Mouse (Mus musculus) CD4-positive helper T cell, adult 2 months (primary cell): ENCODE measurements at regions not wholly inside any gene's neighbourhood (a gene's known extent, or its start where the extent isn't known, plus 50 kb on each side); places are given as distances from the start of the nearest gene placed in this dataset.

ENCODE experiments used
- DNase-seq: peaks from one replicate; pipeline ENCODE4 v3.0.0-alpha.2; 2012; ENCODE audit warnings: low read depth, missing footprints, low spot score

DNA sequence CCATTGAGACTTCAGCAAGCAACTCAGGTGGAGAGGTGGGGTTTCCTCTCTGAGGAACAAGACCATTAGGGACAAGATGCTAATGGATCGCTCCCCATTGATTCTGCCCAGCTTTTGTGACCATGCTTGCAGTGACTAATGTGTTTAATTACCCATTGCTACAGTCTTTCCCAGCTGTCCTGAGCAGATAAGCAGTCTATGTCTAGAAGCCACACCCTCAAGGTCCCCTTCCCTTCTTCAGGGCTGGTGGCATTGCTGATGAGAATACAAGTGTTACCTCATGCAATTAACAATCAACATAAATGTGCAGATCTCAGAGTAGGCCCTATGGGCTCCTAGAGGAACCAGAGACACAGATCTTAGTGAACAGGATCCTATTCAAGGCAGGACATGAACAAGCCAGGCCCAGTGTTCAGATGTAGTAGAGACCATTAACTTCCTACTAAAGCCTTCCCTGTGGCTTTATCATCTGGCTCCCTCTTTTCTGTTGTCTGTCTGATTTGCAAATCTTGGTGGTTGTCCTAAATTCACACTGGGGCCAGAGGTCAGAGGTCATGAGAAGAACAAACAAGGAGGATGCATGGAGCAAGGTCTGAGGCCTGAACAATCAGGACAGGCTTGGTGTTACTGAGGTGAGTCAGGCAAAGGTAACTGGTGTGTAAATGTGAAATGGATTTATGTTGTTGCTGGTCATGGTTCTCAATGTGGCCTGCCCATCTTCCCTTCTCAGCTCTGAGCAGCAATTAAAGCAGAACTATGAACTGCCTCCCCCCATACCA, 56.8 kb downstream of the Odc1 start:
- DNase-seq = no peak

DNA sequence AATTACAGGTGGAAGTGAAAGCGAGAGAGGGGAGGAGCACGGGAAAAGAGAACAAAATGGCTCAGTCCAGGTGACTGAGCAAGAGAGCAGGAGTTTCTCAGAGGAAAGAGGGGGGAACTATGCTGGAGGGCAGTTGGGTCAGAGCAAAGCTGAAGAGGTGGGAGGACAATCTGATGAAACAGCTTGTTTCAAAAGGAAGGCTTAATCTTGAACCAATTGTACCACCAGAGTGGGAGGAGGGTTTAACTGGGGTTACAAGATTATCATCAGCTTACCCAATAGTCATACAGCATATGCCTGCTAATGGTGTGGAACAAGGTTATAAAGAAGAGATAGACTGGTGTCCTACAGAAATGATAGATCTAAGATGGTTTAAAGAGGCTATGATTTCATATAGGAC, 59.0 kb downstream of the Odc1 start:
- DNase-seq = no peak

DNA sequence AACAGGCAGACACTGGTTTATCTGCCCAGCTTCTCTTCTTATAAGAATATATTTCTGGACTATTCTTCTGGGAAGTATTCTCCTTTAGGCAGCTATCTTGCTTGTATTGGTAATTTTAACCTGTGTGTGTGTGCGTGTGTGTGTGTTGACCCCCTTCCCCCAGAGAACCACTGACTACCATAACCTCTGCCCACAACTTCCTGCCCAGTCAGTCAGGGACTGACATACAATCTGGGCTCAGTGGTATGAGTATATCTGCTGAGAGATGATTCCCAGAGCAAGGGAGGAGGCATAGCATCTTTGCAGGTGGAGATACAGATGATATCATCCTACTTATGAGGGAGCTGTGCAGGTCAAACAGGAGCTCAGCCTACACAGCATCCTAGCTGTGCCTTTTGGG, 65.8 kb downstream of the Odc1 start:
- DNase-seq = peak; percentile 6

DNA sequence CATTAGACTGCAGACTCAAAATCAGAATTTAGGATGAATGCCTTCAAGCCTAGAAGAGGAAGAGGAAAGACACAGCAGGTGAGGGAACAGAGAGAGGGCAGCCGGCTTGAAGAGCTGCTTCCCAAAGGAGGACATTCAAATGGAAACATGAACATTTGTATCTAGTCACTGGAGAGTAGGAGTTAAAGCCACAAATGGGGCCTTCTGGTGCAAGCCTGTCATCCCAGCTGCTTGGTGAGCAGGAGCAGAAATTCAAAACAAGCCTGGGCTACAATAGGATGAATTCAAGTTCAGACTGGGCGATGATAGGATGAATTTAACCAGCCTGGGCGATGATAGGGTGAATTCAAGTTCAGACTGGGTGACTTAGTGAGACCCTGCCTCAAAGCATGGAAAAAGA, 67.4 kb downstream of the Odc1 start:
- no peak for DNase-seq

DNA sequence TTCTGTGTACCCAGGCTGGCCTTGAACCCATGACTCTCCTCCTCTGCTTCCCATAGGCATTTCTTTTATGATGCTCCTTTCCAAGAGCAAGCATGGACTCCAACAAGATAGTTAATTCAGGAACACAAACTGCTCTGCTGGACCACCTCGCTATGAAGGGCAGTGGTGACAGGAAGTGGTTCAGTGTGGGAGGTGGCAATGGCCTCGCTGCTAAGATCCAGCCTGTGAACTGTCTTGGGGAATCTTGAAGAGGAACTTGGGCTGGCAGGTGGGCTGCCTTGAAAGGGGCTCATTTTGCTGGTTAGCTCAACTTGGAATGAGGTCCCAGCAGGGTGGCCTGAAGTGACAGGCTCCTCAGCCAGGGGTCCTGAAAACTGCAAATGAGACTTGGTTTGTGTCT, 72.4 kb upstream of the Hpcal1 start:
- DNase-seq = no peak

DNA sequence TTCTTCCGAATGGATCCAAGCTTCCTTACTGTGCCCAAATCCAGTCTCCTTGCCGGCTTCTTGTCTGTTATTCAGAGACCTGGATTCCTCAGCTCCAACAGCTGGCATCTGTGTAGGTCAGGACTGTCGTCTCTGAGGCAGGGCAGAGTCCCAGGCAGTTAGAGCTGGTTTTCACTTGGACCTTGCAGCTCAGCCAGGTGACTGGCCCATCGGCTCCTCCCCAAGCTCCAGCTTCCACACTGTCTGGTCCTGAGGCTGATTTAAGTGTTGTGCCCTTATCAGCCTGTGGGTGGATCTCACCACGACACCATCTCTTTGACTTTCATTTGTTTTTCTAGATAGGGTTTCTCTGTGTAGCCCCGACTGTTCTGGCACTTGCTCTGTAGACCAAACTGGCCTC, 70.4 kb upstream of the Hpcal1 start:
- DNase-seq = no peak

DNA sequence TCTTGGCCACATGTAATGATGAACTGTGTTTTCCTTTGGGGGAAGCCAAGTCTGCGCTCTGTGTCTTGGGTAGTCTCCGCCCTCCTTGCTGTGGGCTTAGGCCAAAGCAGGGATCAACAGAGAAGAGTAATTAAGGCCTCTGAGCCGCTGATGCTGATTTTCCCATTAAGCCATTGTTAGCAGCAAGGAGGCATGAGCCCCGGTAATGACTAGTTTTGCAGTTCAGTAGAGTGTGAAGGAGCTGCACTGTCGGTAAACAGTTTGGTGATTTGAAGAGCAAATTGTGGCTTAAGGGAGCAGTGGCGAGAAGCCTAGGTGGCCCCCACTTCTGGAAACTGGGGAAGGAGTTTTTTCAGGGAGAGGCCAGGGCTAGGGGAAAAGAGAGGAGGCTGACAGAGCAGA, 69.2 kb upstream of the Hpcal1 start:
- no peak for DNase-seq

DNA sequence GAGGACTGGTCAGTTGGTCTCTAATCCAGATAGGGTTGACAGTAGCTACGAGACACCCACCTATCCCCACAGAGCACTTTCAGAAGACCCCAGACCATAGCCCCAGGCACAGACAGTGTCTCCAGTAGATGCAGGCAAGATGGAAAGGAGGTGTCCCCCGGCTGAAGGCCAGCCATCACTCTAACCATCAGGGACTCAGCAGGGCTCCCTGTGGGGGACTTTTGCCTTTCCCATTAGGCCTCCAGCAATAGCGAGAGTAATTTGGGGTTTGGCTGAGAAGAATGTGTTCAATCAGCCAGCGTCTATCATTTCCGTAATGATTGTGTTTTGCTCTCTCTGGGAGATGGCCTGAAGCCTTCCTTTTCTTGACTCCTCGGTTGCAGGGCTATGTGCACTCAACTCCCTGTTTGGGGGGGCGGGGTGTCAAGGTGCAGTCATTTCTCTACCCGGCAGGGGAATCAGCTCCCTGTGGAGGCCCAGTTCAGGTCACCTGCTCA, 68.1 kb upstream of the Hpcal1 start:
- DNase-seq = no peak

DNA sequence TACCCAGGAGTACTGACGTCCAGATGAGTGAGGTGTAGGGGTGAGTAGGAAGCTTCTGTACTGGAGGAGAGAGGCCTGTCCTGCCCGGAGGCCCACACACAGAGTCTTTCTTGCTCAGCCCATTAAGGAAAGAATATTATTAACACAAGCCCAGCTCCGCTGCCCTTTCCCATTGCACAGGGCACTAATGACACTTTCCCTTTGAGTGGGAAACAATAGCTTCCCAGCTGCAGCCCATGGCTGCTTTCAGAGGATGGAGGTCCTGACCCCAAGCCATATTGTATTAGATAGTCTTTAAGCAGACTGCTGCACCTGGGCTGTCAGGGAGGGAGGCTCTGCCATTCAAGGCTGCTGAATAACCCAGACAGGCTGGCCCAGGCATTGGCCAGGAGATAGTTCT, 64.6 kb upstream of the Hpcal1 start:
- no peak for DNase-seq

DNA sequence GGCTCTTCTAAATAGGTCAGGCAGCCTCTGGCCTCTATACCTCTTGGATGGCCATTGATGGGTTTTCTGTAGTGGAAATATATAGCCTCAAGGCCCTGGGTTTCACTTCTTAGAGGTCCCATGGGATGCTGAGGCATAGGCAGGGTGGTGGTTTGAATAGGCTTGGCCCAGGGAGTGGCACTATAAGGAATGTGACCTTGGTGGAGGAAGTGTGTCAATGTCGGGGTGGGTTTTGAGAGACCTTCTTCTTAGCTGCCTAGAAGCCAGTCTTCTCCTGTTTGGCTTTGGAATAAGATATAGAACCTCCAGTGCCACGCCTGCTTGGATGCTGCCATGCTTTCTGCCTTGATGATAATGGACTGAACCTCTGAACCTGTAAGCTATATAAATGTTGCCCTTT, 59.5 kb upstream of the Hpcal1 start:
- DNase-seq = no peak

DNA sequence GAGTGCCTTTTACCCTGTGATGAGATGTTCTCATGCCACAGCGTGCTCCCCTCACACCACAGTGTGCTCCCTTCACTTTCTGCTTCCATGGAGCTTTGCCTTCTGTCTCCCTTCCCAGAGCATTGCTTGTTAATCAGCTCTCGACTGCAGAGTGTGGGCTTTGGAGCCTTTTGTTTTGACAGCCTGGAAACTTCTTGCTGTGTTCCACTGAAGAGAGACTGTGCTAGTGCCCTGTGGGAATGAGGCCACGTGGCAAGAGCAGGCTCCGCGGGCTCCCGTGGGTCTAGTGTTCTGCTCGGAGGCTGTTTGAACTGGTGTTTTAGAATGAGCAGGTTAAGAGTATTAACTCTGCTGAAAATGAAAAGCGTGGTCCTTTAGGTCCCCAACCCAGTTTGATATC, 54.5 kb upstream of the Hpcal1 start:
- DNase-seq = no peak

DNA sequence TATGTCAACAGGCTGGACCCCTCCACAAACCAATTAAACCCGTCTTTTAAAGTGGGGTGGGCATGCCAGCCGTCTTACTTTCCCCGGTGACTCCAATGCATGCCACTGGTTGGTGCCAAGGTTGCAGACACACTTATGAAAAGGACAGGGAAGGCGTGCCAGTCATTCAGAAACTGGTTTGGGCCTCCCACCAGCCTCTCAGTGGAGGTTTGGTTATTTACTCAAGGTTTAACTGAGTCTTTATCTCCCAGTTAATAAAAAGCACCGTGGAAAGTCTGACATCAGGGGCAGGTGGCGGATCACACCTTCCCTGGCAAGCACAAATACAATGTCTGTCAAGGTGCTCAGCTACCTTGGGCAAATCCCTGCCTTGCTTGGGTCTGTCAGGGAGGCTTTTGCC, 54.1 kb upstream of the Hpcal1 start:
- no peak for DNase-seq
